Mouse (Mus musculus) neural tube, embryonic 11.5 days (tissue): ENCODE measurements around the gene AL731706.2. TPM values are rescaled to one million over a fixed set of nuclear protein-coding genes. Genes with fewer than 3 reads are reported as not detected.

Experiments
- ATAC-seq: fragments of 200-750 bp; cut with Nextera tagmentation; 2 replicates; pipeline ENCODE4 v1.8.0; 2017; ENCODE audit warnings: moderate number of reproducible peaks, mild to moderate bottlenecking, moderate TSS enrichment, moderate library complexity; ENCODE audit not compliant: insufficient read depth, low FRiP score, low TSS enrichment
- DNase-seq: peaks from one replicate; pipeline ENCODE4 v3.0.0-alpha.2; 2015; ENCODE audit warnings: low spot score
- H3K27ac ChIP-seq: fragments of 300-500 bp; sonication (generic); 2 replicates; pipeline ENCODE4 v1.5.1; 2014; ENCODE audit warnings: low read depth, mild to moderate bottlenecking, low read length
- H3K27me3 ChIP-seq: fragments of 300-500 bp; sonication (generic); 2 replicates; pipeline ENCODE4 v1.6.1; 2014; ENCODE audit warnings: mild to moderate bottlenecking, low read length, mixed read lengths; ENCODE audit not compliant: control insufficient read depth, insufficient read depth
- H3K36me3 ChIP-seq: fragments of 300-500 bp; sonication (generic); 2 replicates; pipeline ENCODE4 v1.6.1; 2014; ENCODE audit warnings: mild to moderate bottlenecking, low read length, moderate library complexity, mixed read lengths; ENCODE audit not compliant: control insufficient read depth, insufficient read depth
- H3K4me1 ChIP-seq: fragments of 300-500 bp; sonication (generic); 2 replicates; pipeline ENCODE4 v1.6.1; 2014; ENCODE audit warnings: low read length, mixed read lengths; ENCODE audit not compliant: control insufficient read depth, insufficient read depth
- H3K4me2 ChIP-seq: fragments of 300-500 bp; sonication (generic); 2 replicates; pipeline ENCODE4 v1.6.1; 2014; ENCODE audit warnings: low read depth, mild to moderate bottlenecking, moderate library complexity
- H3K4me3 ChIP-seq: fragments of 300-500 bp; sonication (generic); 2 replicates; pipeline ENCODE4 v1.5.1; 2014; ENCODE audit warnings: low read depth, low read length
- H3K9ac ChIP-seq: fragments of 300-500 bp; sonication (generic); 2 replicates; pipeline ENCODE4 v1.6.1; 2014; ENCODE audit warnings: mild to moderate bottlenecking, low read length
- H3K9me3 ChIP-seq: fragments of 300-500 bp; sonication (generic); 2 replicates; pipeline ENCODE4 v1.6.1; 2016; ENCODE audit warnings: low read length; ENCODE audit not compliant: control insufficient read depth
- WGBS: fragments of 180-500 bp; shearing (Covaris S2); extraction: QIAGEN DNeasy Blood & Tissue Kit; methylation state at CpG from one replicate; pipeline ENCODE4 v1.1.7; 2014; 5-methylcytosine and 5-hydroxymethylcytosine counted together
- polyA plus RNA-seq: library from polyadenylated mRNA; unstranded; fragments of >200 nt; fragmentation: Nextera tagmentation; extraction: Ambion mirVana; gene quantifications from 2 replicates; pipeline ENCODE4 v1.2.1, GENCODE M21; 2014

Gene AL731706.2
- polyA plus RNA-seq: 30.4 and 31.2 TPM in 2 replicates

- H3K4me3 ChIP-seq: no peak within 1 kb of the TSS
- H3K4me1 ChIP-seq: no peaks in the 10 kb centered on the region
- no peaks in the 10 kb centered on the region for H3K9me3 ChIP-seq
- no peak within 1 kb of the TSS for H3K9ac ChIP-seq
- H3K27ac ChIP-seq: no peak within 1 kb of the TSS
- DNase-seq (no peak), ATAC-seq (no peak)
- no peaks in the 10 kb centered on the region for H3K27me3 ChIP-seq
- H3K36me3 ChIP-seq: no peaks in the 10 kb centered on the region
- no peak within 1 kb of the TSS for H3K4me2 ChIP-seq
- 98% methylated on average over 2 of the region's 2 CpGs for WGBS
Observed at GRCm38 (mm10) chr2:136885579-136885978, at the start of gene AL731706.2. Gene AL731706.2 (minus strand): TSS chr2:136885679.

DNA sequence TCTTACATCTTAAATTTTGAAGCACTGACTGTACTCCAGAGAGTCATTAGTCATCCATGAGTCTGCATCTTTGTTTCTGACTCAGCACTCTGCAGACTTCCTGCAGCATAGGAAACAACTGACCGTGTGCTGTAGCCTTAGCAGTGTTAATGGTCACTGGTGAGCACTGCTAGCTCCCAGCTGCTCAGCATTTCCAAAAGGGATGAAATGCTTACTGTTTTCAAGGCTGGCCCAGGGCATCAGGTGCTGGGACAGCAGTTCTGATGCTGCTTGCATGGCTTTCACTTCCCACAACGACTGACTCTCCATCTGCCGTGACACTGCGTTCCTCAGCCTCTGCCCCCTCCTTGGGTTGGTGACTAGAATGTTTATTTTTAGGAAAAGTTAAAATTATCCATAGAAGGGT lies 35.5 kb upstream of the AL731706.2 start:
- no peak for DNase-seq
- Histone ChIP-seq H3K9ac (no peak overlapping the region), H3K36me3 (no peaks in the 10 kb centered on the region), H3K4me1 (no peaks in the 10 kb centered on the region; the same call in 1 of the 2 replicates), H3K4me2 (no peak overlapping the region), H3K4me3 (no peak overlapping the region), H3K9me3 (no peaks in the 10 kb centered on the region), H3K27me3 (no peaks in the 10 kb centered on the region), H3K27ac (no peak overlapping the region)
- ATAC-seq: no peak
- 70% methylated on average over 4 of the region's 4 CpGs for WGBS

DNA sequence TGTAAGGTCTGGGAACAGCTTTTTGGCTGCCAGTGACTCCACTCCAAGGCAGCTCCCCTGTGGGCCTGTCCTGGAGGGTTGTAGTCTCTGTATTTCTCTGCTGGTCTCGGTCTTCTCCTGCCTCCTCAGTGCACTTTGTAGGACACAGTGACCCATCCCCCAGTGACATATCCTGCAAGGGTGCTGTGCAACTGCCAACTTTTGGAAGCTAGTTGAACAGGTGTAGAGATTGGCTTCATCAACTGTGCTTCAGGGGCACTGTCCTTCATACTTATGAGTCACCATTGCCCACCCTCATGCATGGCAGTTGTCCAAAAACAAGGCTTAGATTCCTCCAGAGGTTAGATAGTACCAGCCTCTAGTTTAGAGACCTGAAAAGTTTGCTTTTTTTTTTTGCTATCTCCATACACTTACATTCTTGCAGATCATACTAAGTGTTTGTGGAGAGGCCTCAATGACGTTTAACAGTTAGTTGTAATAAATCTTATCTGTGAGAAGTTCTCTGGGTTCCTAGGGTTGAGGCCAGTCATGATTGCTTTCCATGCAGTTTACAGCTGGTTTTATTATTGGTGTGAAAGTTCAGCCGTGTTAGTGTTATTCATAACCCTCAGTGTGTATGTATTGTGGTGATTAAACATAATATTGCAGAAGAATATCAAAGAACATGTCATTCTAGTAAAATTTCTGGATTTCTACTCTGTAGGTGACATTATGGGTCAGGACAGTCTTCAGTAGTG lies 34.9 kb upstream of the AL731706.2 start:
- no peak overlapping the region for H3K4me3 ChIP-seq
- no peak overlapping the region for H3K27ac ChIP-seq
- no peak for ATAC-seq
- 81% methylated on average over 3 of the region's 3 CpGs for WGBS
- H3K9ac ChIP-seq: no peak overlapping the region
- H3K9me3 ChIP-seq: no peaks in the 10 kb centered on the region
- no peaks in the 10 kb centered on the region for H3K27me3 ChIP-seq
- no peaks in the 10 kb centered on the region for H3K36me3 ChIP-seq
- no peaks in the 10 kb centered on the region; the same call in 1 of the 2 replicates for H3K4me1 ChIP-seq
- H3K4me2 ChIP-seq: no peak overlapping the region
- DNase-seq: no peak

- no peaks in the 10 kb centered on the region; the same call in 1 of the 2 replicates for H3K4me1 ChIP-seq
- H3K4me3 ChIP-seq: no peak overlapping the region
- no peak overlapping the region for H3K9ac ChIP-seq
- H3K27ac ChIP-seq: no peak overlapping the region
- WGBS: 100% methylated on average over 1 of the region's 1 CpGs
- H3K9me3 ChIP-seq: no peaks in the 10 kb centered on the region
- no peak overlapping the region for H3K4me2 ChIP-seq
- no peaks in the 10 kb centered on the region for H3K27me3 ChIP-seq
- no peaks in the 10 kb centered on the region for H3K36me3 ChIP-seq
- no peak for ATAC-seq
- no peak for DNase-seq
Observed at GRCm38 (mm10) chr2:136919433-136919832, 34.0 kb upstream of the AL731706.2 start.

GRCm38 (mm10) chr2:136914334-136914902 lies 28.9 kb upstream of the AL731706.2 start:
- H3K9me3 ChIP-seq: no peaks in the 10 kb centered on the region
- ATAC-seq: no peak

DNA sequence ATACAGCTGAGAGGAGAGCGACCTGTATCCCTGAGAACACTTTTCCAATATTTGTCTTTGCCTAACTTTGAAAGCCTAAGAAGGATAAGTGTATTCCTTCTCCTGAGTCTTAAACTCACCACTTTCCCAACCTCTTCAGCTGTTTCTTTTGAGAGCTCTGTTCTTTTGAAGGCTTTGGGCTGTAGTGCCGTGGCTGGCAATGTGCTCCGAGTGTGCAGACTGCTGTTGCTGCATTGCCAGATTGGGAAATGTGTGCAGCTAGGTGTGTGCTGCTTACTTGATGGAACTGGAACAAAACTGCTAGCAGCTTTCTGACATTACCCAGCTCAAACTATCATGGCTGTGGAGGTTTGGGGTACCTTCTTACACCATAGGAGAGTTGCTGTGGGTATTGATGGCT lies 27.5 kb upstream of the AL731706.2 start:
- Histone ChIP-seq H3K27ac (no peak overlapping the region), H3K36me3 (no peaks in the 10 kb centered on the region), H3K4me1 (peaks cover 5% of the 10 kb centered on the region; the same call in 1 of the 2 replicates), H3K27me3 (no peaks in the 10 kb centered on the region), H3K4me3 (no peak overlapping the region), H3K9ac (no peak overlapping the region), H3K4me2 (no peak overlapping the region), H3K9me3 (no peaks in the 10 kb centered on the region)
- no peak for ATAC-seq
- no peak for DNase-seq
- 51% methylated on average over 3 of the region's 3 CpGs for WGBS

More at GRCm38 (mm10) chr2:136914334-136914902, 28.9 kb upstream of the AL731706.2 start:
- Histone ChIP-seq H3K4me2 (no peak overlapping the region), H3K27ac (no peak overlapping the region), H3K4me3 (no peak overlapping the region), H3K4me1 (peaks cover 5% of the 10 kb centered on the region; the same call in 1 of the 2 replicates), H3K27me3 (no peaks in the 10 kb centered on the region), H3K36me3 (no peaks in the 10 kb centered on the region), H3K9ac (no peak overlapping the region)
- no peak for DNase-seq
- WGBS: 76% methylated on average over 3 of the region's 3 CpGs

DNA sequence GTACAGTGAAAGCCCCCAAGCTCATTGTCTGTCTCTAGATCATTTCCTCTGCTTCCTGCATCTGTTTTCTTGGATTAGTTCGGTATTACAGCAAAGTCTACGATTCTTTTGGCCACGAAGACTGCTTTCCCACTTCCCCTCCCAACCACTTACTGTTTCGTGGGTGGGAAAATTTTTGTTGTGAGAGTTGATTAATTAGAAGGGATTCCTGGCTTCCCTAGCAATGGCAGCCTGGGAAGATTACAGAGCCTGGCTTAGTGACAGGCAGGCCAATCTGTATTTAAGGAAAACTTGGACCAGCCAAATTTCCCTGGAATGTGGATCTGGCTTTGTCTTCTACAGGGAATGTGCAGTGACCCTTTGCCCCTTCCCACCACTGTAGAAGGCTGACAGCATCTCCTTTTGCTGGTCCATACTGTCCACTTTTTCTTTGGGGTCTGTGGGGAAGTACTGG lies 26.5 kb upstream of the AL731706.2 start:
- Histone ChIP-seq H3K27ac (no peak overlapping the region), H3K9ac (no peak overlapping the region), H3K4me1 (peaks cover 5% of the 10 kb centered on the region; the same call in 1 of the 2 replicates), H3K27me3 (no peaks in the 10 kb centered on the region), H3K9me3 (no peaks in the 10 kb centered on the region), H3K36me3 (no peaks in the 10 kb centered on the region), H3K4me2 (no peak overlapping the region), H3K4me3 (no peak overlapping the region)
- WGBS: 34% methylated on average over 4 of the region's 4 CpGs
- DNase-seq: no peak
- no peak for ATAC-seq

DNA sequence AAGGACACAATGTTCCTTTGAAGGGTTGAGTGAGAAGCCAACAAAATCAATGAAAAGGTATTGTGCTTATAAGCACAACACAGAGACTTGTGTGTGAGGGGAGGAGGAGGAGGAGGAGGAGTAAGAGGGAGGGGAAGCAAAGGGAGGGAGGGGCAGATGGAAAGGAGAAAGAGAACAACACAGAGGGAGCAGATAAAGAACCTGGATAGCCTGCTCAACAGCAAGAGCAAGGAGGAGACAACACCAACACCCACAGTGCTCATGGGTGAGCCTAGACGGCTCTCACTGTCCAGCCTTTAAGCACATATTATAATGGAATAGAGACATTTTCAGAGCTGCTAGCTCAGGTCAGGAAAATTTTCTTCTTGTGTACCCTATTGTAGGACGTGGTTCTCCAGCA lies 23.8 kb upstream of the AL731706.2 start:
- Histone ChIP-seq H3K27me3 (no peaks in the 10 kb centered on the region), H3K36me3 (no peaks in the 10 kb centered on the region), H3K9ac (no peak overlapping the region), H3K27ac (no peak overlapping the region), H3K4me3 (no peak overlapping the region), H3K4me1 (peaks cover 5% of the 10 kb centered on the region; the same call in 1 of the 2 replicates), H3K9me3 (no peaks in the 10 kb centered on the region), H3K4me2 (no peak overlapping the region)
- DNase-seq (no peak), ATAC-seq (no peak)
- 68% methylated on average over 2 of the region's 2 CpGs for WGBS

GRCm38 (mm10) chr2:136908596-136908995 lies 23.1 kb upstream of the AL731706.2 start:
- H3K36me3 ChIP-seq: no peaks in the 10 kb centered on the region
- no peak overlapping the region for H3K4me2 ChIP-seq
- no peak overlapping the region for H3K27ac ChIP-seq
- H3K27me3 ChIP-seq: no peaks in the 10 kb centered on the region
- no peak for ATAC-seq
- no peak overlapping the region for H3K9ac ChIP-seq
- 79% methylated on average over 3 of the region's 3 CpGs for WGBS
- H3K4me3 ChIP-seq: no peak overlapping the region
- H3K4me1 ChIP-seq: peaks cover 5% of the 10 kb centered on the region; the same call in 1 of the 2 replicates
- H3K9me3 ChIP-seq: no peaks in the 10 kb centered on the region
- no peak for DNase-seq
